Mouse (Mus musculus): ENCODE results near the gene Muc1. TPM values are rescaled to one million over a fixed set of nuclear protein-coding genes. Genes with fewer than 3 reads are reported as not detected.

The Muc1 gene
- total RNA-seq, 2 experiments from 2014 or later, result 0.31 to 1.3 TPM

DNA sequence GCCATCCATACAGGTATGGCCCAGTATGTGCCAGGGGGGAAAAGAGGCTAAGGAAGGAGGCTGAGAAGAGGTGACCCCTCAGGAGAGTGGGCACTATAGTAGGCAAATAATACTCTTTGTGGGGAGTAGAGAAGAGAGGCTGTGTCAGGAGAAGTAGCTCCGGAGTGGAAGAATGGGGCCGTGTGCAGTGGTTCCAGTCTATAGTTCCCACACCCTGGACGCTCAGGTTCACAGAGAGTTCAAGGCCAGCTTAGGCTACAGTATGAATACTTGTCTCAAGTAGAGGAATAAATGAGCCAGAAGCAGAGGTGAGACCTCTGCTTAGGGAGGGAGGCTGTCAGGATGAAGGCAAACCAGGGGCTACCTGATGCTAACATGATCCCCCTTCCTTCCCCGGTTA is 419 bp downstream of the Muc1 start:
- H3K4me3 ChIP-seq, result no peak overlapping the region
- TF ChIP-seq CTCF (conservative IDR thresholded peaks at IDR 0.05), result no peak
- no peak overlapping the region for H3K27ac ChIP-seq
- DNase-seq (ENCODE audit: low spot score in 2 of 2), result no peak

DNA sequence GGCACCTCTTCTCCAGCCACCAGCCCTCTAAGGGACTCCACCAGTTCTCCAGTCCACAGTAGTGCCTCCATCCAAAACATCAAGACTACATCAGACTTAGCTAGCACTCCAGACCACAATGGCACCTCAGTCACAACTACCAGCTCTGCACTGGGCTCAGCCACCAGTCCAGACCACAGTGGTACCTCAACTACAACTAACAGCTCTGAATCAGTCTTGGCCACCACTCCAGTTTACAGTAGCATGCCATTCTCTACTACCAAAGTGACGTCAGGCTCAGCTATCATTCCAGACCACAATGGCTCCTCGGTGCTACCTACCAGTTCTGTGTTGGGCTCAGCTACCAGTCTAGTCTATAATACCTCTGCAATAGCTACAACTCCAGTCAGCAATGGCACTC is 1.7 kb downstream of the Muc1 start:
- no peak for DNase-seq (ENCODE audit: low spot score in 2 of 2)
- Histone ChIP-seq H3K4me3 (no peak overlapping the region), H3K27ac (no peak overlapping the region)
- TF ChIP-seq CTCF (conservative IDR thresholded peaks at IDR 0.05), result no peak

DNA sequence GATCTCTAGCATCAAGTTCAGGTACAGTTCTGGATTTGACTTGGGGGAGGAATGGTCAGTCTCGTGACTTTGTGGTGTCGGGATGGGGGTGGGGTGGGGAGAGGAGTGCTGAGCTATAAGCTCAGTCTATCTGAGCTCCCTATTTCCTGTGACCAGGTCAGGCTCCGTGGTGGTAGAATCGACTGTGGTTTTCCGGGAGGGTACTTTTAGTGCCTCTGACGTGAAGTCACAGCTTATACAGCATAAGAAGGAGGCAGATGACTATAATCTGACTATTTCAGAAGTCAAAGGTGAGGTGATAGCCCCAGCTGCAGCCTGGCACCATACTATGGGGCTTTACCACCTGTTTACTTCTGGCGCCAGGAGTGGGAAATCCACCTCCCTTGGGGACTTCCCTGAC is 2.5 kb downstream of the Muc1 start:
- TF ChIP-seq CTCF (conservative IDR thresholded peaks at IDR 0.05), result no peak
- H3K4me3 ChIP-seq, result no peak overlapping the region
- DNase-seq (ENCODE audit: low spot score in 2 of 2), result no peak
- no peak overlapping the region for H3K27ac ChIP-seq

DNA sequence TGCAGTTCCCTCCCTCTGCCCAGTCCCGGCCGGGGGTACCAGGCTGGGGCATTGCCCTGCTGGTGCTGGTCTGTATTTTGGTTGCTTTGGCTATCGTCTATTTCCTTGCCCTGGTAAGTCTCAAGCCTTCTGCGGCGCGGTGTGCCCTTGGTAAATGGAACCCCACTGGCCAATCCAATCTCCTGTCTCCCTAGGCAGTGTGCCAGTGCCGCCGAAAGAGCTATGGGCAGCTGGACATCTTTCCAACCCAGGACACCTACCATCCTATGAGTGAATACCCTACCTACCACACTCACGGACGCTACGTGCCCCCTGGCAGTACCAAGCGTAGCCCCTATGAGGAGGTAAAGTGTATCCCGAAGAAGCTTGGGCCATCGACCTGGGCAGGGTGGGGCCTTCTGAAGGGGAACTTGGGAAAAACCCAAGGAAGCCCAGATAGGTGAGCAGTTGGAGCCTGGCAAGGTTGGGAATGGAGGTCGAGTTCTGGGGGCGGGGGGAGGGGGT is 3.0 kb downstream of the Muc1 start:
- no peak overlapping the region for H3K4me3 ChIP-seq
- H3K27ac ChIP-seq, result no peak overlapping the region
- DNase-seq (ENCODE audit: low spot score in 2 of 2), result no peak
- TF ChIP-seq CTCF (conservative IDR thresholded peaks at IDR 0.05), result 0 out of 2 replicates have a peak, but pooled peaks have one; percentile 4

DNA sequence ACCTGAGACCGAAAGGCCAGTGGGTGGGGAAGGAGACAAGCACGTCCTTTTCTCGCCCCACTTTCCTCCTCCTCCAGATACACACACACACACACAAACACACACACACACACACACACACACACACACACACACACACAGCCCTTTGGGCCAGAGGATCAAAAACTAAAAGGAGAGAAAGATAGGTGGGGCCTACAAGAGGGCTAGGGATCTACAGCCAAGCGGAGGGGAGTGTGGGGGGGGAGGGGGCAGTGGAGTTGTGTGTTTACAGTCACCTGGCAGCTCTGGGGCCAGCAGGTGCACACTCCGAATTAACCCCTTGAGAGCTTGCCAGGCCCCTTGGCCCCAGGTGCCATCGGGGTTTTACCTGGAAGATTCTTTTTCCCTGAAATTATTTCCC is 3.8 kb downstream of the Muc1 start:
- no peak for DNase-seq (ENCODE audit: low spot score in 2 of 2)
- Histone ChIP-seq H3K4me3 (no peak overlapping the region), H3K27ac (no peak overlapping the region)
- TF ChIP-seq CTCF (conservative IDR thresholded peaks at IDR 0.05), result no peak

DNA sequence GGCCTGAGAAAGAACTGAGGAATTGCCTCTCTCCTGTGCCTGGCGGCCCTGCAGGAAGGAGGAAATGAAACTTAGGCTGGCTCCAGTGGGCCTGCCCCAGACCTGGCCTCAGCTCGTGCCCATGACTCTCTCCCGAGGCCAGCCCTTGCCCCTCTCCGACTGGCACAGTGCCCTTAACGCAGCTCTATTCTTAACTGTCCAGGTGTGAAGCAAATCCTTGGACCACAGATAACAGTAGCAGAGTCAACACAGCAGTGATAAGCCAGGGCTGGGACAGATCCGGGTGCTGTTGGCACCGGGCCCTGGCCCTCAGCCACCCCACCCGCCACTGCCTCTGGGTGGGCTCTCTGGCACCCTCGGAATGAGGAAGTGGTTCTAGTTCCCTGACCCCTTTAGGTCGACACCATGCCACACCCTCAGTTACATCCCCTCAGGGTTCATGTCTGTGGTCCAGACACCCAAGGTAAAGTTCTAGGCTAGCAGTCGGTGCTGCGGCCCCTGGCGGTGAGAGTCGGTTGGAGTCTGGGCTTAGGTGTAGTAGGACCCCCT is 4.8 kb downstream of the Muc1 start:
- no peak overlapping the region for H3K27ac ChIP-seq
- no peak for TF ChIP-seq CTCF (conservative IDR thresholded peaks at IDR 0.05)
- DNase-seq (ENCODE audit: low spot score in 2 of 2), result no peak
- no peak overlapping the region for H3K4me3 ChIP-seq

DNA sequence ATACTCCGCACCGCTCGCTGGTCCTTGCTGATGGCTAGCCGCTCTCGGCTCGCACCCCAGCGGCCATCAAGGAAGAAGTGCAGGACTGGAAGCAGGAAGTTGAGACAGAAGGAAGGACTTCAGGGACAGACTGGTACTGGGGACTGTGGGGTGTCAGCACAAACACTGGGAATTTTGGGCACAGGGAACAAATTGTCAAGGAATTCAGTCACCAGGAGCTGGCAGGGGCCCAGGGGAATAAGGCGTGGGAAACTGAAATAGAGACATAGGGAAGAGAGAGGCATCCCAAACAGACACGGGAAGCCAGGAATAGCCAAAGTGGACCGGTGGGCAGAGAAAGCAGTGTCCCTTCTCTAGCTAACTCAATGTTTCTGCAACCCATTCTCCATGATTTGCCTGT is 7.7 kb downstream of the Muc1 start:
- Histone ChIP-seq H3K4me3 (no peak overlapping the region), H3K27ac (no peak overlapping the region)
- TF ChIP-seq CTCF (conservative IDR thresholded peaks at IDR 0.05), result no peak
- no peak for DNase-seq (ENCODE audit: low spot score in 2 of 2)

DNA sequence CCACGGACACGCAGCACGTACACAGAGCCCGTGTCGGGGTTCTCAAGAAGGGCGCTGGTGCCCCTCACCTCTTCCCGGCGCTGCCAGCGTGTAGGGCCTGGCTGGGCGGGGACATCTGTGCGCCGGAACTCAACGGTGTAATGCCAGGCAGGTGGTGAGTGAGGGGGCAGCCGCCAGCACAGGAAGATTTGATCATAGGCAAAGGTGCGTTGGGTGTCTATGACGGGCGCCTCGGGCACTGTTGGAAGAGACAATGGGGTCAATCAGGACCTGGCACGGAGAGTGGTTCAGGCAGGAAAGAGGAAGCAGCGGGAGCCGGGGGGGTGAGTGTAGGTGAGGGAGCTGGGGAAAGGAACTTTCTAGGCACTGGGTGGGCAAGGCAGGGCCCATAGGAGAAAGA is 8.8 kb downstream of the Muc1 start:
- TF ChIP-seq CTCF (conservative IDR thresholded peaks at IDR 0.05), result no peak
- DNase-seq (ENCODE audit: low spot score in 2 of 2), result no peak
- Histone ChIP-seq H3K4me3 (no peak overlapping the region), H3K27ac (no peak overlapping the region)

DNA sequence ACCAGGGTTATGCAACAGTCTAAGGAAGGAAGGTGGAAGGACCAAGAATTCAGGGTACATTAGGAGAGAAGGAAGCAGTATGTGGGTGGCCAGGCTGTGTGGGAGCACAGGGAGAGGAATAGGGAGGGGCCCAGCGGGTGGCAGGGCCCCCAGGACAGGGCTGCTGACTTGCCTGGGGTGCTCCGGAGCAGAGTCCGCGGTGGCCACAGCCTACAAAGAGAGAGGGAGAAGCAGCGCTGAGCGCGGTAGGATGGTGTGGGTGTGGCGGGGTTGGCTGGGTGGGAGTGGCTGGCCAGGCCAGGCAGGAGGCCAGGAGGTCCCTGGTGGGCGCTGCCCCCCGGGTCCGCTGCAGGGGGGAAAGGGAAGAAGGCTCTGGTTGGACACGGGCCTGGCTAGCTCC is 9.6 kb downstream of the Muc1 start:
- no peak for DNase-seq (ENCODE audit: low spot score in 2 of 2)
- no peak for TF ChIP-seq CTCF (conservative IDR thresholded peaks at IDR 0.05)
- Histone ChIP-seq H3K4me3 (no peak overlapping the region), H3K27ac (no peak overlapping the region; the same call in 1 of the 2 replicates)

DNA sequence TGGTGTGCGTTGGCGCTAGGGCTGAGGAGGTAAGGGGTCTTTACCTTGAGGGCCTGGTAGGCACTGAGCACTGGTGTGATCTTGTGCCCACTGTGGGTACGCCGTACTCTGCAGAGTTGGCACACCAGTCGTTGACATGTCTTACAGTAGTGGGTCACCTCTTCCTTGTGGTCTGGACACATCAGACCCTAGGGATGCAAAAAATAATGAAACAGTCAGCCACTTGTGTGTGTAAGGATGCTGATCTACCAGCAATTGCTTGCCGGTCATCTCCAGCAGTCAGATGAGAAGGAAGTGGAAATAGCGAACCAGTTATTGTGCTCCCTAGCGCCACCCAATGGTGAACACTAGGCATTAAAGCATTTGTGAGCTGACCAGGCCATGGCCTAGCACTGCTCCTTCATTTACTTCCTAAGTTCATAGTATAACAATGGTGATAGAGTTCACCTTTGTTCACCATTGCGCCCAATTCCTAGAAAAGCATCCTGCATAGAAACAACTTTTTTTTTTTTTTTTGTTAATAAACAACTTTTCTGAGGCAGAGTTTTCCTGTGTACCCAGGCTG is 13.6 kb downstream of the Muc1 start:
- TF ChIP-seq CTCF (conservative IDR thresholded peaks at IDR 0.05), result peak; percentile 87
- no peak overlapping the region for H3K27ac ChIP-seq
- DNase-seq (ENCODE audit: low spot score in 2 of 2), result peak in 1 of 2 experiments; percentile 76
- no peak overlapping the region; the same call in 1 of the 2 replicates for H3K4me3 ChIP-seq

DNA sequence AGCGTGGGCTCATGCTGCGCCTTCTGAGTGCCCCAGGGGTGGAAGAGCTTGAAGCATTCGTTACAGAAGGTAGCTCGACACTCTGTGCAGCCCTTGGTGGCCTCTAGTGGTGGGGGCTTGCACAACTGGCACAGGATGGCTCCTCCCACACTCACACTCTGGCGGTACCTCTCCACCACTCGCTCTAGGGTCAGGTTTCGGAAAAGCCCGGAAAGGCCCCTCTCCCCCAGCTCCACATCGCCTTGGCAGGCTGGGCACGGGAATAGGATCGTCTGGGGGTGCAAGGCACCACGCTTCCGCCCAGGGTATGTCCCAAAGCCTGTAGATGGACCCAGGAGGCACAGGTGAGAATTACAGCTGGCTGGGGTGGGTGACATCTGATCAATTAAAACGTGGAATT is 14.8 kb downstream of the Muc1 start:
- DNase-seq (ENCODE audit: low spot score in 2 of 2), result no peak
- peak overlapping the region; percentile 89 for H3K4me3 ChIP-seq
- TF ChIP-seq CTCF (conservative IDR thresholded peaks at IDR 0.05), result peak; percentile 65
- H3K27ac ChIP-seq, result peak overlapping the region; percentile 98; the same call in 1 of the 2 replicates

DNA sequence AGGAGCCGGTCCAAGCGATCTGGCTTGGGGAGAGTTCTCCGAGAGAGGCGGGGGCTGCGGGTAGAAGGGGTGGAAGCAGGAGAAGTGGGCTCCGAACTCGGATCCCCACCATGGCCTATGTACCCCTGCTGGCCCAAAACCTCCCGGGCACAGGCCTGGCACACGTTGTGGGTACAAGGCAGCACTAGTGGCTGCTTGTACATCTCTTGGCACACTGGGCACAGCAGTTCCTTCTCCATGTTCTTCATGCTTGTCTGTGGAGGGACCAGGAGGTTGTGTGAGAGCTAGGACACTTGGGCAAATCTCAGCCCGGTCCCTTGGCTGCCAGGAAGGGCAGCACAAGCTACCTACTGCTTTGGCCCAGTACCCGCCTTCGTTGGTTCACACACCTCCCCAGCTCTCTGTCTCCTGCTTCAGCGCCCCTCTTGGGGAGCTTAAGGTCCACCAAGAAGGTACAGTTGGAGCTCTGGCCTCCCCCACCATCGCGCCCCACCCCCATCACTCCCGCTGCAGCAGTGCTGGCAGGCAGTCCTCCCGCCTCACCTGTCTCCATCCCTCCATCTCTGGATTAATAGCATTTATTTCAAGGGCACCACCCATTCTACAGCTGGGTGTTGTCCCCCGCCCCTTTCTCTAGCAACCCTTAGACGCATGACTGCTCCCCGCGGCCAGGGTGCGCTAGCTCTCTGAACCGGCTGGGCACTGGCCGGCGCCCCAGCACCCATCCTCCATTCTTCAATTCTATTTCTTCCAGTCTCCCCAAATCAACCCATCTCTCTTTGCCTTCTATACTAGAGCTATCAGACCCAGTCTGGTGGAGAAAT is 15.5 kb downstream of the Muc1 start:
- no peak for DNase-seq (ENCODE audit: low spot score in 2 of 2)
- TF ChIP-seq CTCF (conservative IDR thresholded peaks at IDR 0.05), result peak; percentile 64
- peak overlapping the region; percentile 89 for H3K4me3 ChIP-seq
- peak overlapping the region; percentile 98 for H3K27ac ChIP-seq

DNA sequence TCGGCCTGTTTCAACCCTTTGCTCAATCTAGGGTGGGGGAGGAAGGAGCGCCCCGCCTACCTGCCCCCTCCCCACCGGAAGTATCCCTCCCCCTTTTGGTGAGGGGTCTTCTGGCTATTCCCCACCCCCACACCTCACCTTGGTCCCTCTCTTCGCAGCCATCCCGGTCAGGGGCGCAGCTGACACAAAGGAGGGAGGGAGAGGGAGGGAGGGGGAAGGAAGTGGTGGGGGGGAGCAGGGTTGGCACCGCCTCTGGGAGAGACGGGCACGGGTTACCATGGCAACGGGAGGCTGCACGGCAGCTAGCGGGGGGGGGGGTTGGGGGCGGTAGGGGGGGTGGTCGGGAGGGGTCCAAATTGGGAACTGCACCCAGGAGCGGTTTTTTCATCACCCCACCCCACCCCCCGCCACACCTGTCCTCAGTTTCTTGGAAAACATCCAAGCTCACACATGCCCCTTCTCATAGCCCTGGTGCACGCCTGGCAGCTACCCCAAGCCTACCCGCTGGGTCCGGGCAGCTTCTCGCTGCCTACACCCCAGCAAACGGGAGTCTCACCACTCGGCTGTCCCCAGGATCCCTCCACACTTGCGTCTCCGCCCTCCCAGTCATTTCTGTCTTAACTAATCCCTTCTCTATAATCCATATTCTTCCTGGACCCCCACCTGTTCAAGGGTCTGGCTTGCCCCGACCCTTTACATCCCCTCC is 16.3 kb downstream of the Muc1 start:
- no peak for TF ChIP-seq CTCF (conservative IDR thresholded peaks at IDR 0.05)
- peak in 1 of 2 experiments; percentile 68 for DNase-seq (ENCODE audit: low spot score in 2 of 2)
- Histone ChIP-seq H3K4me3 (peak overlapping the region; percentile 89), H3K27ac (peak overlapping the region; percentile 98)

Data from layer of hippocampus, adult 2 months (tissue).